Mouse (Mus musculus): ENCODE data around the gene Lrrfip1. TPM values are rescaled to one million over a fixed set of nuclear protein-coding genes. Genes with fewer than 3 reads are reported as not detected.

Lrrfip1 gene
- total RNA-seq, 1 experiment from 2014 or later: 262 TPM

GRCm38 (mm10) chr1:91095853-91096252 is 97.3 kb downstream of the Lrrfip1 start:
- no peak for ATAC-seq (ENCODE audit: extremely low read depth, insufficient number of reproducible peaks, low FRiP score, poor library complexity, severe bottlenecking)

- 0 out of 2 replicates have a peak, but pooled peaks have one; percentile 25 for ATAC-seq (ENCODE audit: extremely low read depth, insufficient number of reproducible peaks, low FRiP score, poor library complexity, severe bottlenecking)
Observed at GRCm38 (mm10) chr1:91096490-91096889, 98.0 kb downstream of the Lrrfip1 start.

GRCm38 (mm10) chr1:91097283-91097834 is 98.8 kb downstream of the Lrrfip1 start:
- no peak for ATAC-seq (ENCODE audit: extremely low read depth, insufficient number of reproducible peaks, low FRiP score, poor library complexity, severe bottlenecking)

- peak; percentile 76 for ATAC-seq (ENCODE audit: extremely low read depth, insufficient number of reproducible peaks, low FRiP score, poor library complexity, severe bottlenecking)
Observed at GRCm38 (mm10) chr1:91098887-91099286, 100.3 kb downstream of the Lrrfip1 start.

- no peak for ATAC-seq (ENCODE audit: extremely low read depth, insufficient number of reproducible peaks, low FRiP score, poor library complexity, severe bottlenecking)
Observed at GRCm38 (mm10) chr1:91101709-91102440, 103.3 kb downstream of the Lrrfip1 start.

GRCm38 (mm10) chr1:91103366-91103983 is 104.9 kb downstream of the Lrrfip1 start:
- no peak for ATAC-seq (ENCODE audit: extremely low read depth, insufficient number of reproducible peaks, low FRiP score, poor library complexity, severe bottlenecking)

- ATAC-seq (ENCODE audit: extremely low read depth, insufficient number of reproducible peaks, low FRiP score, poor library complexity, severe bottlenecking): no peak
Observed at GRCm38 (mm10) chr1:91107548-91107947, 109.0 kb downstream of the Lrrfip1 start.

GRCm38 (mm10) chr1:91109302-91109701 is 110.8 kb downstream of the Lrrfip1 start:
- no peak for ATAC-seq (ENCODE audit: extremely low read depth, insufficient number of reproducible peaks, low FRiP score, poor library complexity, severe bottlenecking)

GRCm38 (mm10) chr1:91112171-91112570 is 113.6 kb downstream of the Lrrfip1 start:
- ATAC-seq (ENCODE audit: extremely low read depth, insufficient number of reproducible peaks, low FRiP score, poor library complexity, severe bottlenecking): no peak

GRCm38 (mm10) chr1:91112606-91113005 is 114.1 kb downstream of the Lrrfip1 start:
- no peak for ATAC-seq (ENCODE audit: extremely low read depth, insufficient number of reproducible peaks, low FRiP score, poor library complexity, severe bottlenecking)

GRCm38 (mm10) chr1:91122121-91122520 is 123.6 kb downstream of the Lrrfip1 start:
- no peak for ATAC-seq (ENCODE audit: extremely low read depth, insufficient number of reproducible peaks, low FRiP score, poor library complexity, severe bottlenecking)

GRCm38 (mm10) chr1:91123004-91123403 is 124.5 kb downstream of the Lrrfip1 start:
- no peak for ATAC-seq (ENCODE audit: extremely low read depth, insufficient number of reproducible peaks, low FRiP score, poor library complexity, severe bottlenecking)

- ATAC-seq (ENCODE audit: extremely low read depth, insufficient number of reproducible peaks, low FRiP score, poor library complexity, severe bottlenecking): no peak
Observed at GRCm38 (mm10) chr1:91123466-91123865, 124.9 kb downstream of the Lrrfip1 start.

- ATAC-seq (ENCODE audit: extremely low read depth, insufficient number of reproducible peaks, low FRiP score, poor library complexity, severe bottlenecking): no peak
Observed at GRCm38 (mm10) chr1:91128849-91129248, 130.3 kb downstream of the Lrrfip1 start.

- ATAC-seq (ENCODE audit: extremely low read depth, insufficient number of reproducible peaks, low FRiP score, poor library complexity, severe bottlenecking): no peak
Observed at GRCm38 (mm10) chr1:91137036-91137435, 138.5 kb downstream of the Lrrfip1 start.

- ATAC-seq (ENCODE audit: extremely low read depth, insufficient number of reproducible peaks, low FRiP score, poor library complexity, severe bottlenecking): 0 out of 2 replicates have a peak, but pooled peaks have one; percentile 33
Observed at GRCm38 (mm10) chr1:91144813-91145212, 146.3 kb downstream of the Lrrfip1 start, which contains the start of gene Rbm44. Gene Rbm44 (plus strand): TSS chr1:91145089.

GRCm38 (mm10) chr1:91151509-91151908 is 153.0 kb downstream of the Lrrfip1 start:
- ATAC-seq (ENCODE audit: extremely low read depth, insufficient number of reproducible peaks, low FRiP score, poor library complexity, severe bottlenecking): no peak

GRCm38 (mm10) chr1:91166798-91167197 is 168.3 kb downstream of the Lrrfip1 start:
- ATAC-seq (ENCODE audit: extremely low read depth, insufficient number of reproducible peaks, low FRiP score, poor library complexity, severe bottlenecking): no peak

- no peak for ATAC-seq (ENCODE audit: extremely low read depth, insufficient number of reproducible peaks, low FRiP score, poor library complexity, severe bottlenecking)
Observed at GRCm38 (mm10) chr1:91169157-91169556, 170.6 kb downstream of the Lrrfip1 start.

GRCm38 (mm10) chr1:91174796-91175195 is 176.3 kb downstream of the Lrrfip1 start:
- no peak for ATAC-seq (ENCODE audit: extremely low read depth, insufficient number of reproducible peaks, low FRiP score, poor library complexity, severe bottlenecking)
